Mouse (Mus musculus): Measurements from ENCODE around the gene Cdkal1.

Cdkal1 gene

DNA sequence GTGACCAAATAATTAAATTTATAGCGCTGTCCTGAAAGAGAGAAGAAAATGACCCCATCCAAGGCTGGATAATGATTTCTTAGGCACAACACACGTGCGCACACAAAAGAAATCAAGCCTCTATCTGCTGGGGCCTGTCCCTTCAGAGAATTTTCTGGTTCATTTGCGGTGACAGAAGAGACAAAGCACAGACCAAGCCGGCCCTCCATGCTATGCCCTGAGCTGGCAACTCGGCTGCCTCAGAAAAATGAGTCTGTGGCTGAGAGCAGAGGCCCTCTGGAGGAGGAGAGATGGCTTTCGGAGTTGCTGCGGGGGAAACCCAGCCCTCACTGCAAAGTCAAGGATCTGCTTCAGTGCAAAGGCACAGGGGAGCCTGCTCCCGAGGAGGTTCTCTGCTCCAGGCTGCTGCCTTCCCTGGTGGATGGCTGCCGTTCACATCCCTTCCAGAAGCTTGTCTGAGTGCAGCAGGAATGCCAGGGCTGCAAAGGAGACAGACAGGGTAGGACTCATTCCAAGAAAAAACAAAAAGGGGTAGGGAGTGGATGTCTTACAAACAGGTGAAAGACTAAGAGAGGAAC is 633.1 kb downstream of the Cdkal1 start:
- no peak for DNase-seq

DNA sequence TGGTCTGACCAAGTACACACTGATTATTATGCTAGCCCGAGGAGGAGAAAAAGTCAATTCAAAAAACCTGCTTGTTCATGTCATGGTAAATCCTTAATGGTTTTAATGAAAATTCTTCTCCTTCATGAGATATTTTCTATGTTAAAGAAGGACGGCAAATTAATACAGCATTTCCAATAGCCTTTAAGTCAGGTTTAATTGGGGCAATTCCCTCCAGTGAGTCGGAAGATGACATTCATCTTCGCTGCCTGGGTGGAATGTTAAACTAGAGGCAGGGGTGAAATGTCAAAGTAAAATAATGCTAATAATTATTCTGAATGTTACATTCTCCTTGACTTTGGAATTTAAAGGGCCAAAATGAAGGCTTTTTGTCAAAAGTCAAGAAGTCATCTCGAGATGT is 633.8 kb downstream of the Cdkal1 start:
- no peak for DNase-seq

DNA sequence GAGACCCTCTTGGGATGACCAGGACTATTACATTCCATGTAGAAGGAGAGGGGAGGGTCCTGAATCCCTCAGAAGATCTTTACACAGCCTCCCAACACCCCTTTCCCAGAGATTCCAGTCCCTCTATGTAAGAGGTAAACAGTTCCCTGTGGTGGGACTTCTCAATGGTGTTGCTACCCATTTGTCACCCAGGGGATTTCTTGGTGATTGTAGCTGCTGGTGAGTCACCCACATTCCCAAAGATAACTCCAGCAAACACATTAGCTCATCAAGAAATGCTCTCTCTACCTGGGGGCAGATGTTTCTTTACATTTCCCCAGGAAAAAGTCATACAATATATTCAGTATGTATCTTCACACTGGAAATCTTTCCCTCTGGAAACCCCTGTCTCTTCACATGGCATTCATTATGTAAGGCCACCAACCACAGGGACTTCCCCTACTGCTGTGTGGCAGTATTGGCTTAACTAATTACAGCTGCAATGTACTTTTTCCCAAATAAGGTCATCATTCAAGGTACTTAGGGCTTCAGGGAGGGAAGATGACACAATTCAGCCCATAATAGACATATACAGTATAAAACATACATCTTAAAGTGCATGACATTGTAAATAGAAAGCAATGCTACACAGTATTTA is 636.8 kb downstream of the Cdkal1 start:
- DNase-seq: no peak

DNA sequence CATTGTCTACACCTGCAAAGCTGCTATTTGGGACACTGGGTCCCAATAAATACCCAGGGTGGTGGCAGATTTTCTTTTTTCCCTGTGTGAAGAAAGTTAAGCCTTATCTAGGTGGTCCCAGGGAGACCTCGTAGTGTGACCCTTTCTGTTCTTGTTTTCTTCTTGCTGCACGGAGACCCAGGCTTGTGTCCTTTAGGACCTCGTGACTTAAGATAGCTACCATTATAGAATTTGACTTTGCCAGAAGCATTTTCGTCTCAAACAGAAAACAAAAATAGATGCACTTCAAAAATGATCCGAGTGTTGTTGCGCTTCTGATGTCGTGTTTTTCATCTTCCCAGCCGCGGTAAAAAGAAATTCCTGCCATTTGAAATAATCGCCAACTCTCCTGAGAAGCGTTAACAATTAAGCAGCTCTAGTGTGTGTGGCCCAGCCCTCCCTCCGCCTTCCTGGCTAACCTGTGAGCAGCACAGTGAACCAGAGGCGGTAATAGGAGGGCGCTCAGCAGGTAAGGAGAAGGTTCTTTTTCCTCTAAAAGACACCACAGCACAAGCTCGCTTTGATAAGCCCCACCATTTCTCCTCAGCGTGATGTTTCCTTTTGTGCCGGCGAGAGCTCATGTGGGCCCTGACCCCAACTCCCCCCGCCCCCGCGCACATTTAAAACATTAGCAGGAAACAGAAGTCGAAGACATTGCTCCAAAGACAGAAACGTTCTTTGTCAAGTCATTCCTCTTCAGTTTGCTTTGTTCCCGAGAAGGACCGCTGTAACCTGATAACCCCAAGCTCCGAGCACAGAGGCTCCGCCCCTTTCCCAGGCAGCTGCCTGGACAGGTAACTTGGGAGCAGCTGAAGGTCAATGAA is 645.1 kb downstream of the Cdkal1 start:
- DNase-seq: no peak

DNA sequence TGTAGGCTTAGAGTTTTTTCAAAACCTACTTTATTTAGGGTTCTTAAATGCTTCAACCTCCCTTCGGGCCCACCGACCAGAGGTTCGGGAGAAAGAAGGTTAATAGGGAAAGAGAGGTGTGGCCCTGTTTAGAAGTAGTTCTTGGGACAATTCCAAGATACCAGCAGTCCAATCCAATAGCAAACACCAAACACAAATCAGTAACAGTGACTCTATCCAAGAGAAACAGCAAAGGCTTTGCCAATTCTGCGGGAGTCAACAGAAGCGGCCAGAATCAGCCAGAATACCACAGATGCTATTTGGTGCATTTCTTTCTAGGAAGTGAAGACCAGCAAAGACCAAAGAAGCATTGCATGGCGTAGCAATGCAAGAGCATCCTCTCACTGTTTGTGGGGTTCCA is 646.7 kb downstream of the Cdkal1 start:
- DNase-seq: no peak

DNA sequence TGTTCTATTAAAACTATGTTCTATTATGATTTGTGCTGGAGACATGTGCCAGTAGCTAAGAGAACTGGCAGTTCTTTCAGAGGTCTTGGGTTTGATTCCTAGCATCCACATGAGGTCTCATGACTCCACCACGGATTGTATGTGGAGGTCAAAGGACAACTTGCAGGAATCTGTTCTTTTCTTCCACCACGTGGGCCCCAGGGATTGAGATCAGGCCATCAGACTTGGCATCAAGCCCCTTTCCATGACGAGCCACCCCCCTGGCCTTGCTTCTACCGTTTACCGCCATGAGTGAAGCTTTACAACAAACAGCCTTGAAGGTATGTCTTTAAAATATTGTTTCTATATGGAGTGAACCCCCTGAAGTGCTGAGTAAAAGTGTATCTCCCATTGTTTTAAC is 651.6 kb downstream of the Cdkal1 start:
- DNase-seq: no peak

DNA sequence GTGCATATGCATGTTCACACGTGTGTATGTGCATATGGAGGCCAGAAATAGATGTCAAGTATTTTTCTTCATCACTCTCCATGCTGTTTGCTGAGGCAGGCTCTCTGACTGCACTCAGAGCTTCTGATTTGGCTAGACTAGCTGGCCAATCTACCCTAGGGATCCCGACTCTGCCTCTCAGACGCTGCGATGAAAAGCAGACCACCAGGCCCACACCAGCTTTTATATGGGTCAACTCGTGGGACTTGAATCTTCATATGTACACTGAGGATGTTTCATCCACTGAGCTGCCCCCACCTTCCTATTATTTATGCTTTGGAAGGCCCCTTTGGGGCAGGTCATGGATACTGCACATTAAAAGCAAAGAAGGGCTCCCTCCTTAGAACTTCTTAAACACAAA is 652.0 kb downstream of the Cdkal1 start:
- no peak for DNase-seq

DNA sequence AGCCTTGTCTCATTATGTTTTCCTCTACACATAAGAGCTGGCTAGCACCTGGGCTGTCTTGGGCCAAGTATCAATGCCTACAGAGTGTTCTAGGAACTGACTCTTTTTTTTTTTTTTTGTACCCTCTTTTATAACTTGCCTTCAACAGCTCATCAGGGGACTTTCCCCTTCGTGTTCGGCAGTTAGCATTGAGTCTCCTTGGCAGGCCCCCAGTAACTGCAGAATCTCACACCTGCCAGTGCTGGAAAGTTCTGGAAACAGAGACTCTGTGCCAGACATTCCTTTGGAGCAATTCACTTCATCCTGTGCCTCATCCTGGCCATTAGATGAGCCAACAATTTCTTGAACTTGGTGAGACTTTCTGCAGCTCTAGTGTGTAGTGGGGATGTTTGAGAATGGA is 652.9 kb downstream of the Cdkal1 start:
- no peak for DNase-seq

DNA sequence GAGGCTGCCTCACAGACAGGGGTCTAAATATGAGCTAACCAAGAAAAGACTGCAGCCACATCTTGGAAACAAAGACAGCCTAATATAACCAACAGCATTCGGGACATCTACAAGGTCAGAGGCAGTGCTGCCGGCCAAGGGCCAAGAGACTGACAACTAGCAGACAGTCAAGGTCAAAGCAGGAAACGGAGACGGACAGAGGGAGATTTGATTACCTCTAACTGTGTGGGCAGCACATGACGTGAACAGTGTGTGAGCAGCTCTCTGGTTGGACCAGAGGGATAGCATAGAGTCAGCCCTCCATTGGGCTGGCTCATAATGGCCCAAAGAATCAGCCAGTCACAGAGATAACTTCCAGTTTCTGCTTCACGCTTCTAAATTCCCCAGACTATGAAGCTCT is 655.8 kb downstream of the Cdkal1 start:
- no peak for DNase-seq

DNA sequence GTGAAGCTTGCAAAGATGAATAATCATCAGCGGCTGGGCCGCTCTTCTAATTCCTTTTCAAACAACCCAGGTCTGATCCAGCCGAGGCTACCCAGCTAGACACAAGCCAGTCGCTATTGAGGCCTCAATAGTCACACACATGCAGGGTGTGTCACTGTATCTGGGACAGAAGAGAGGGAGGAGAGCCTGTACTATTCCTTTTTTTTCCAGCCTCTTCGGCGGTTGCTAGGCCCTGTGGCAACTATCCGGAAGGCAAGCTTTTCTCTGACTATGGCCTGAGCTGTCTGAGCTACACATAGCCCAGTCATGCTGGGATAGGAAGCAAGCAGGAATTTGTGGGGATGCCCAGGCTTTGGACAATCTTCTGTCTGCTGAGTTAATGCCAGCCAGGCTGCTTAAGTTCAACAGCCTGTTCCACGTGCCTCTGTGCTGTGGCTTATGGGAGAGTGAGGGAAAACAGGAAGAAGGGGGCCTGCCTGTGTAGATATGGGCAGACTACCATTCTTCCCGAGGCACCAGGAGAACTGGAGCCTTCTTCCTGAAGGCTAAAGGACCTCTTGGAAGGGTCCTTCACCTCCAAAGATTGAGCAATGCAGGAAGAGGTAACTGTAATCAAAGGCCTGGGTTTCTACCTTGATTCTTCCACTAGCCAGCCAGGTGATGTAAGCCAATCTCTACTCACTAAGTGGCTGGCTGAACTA is 658.5 kb downstream of the Cdkal1 start:
- DNase-seq: no peak

DNA sequence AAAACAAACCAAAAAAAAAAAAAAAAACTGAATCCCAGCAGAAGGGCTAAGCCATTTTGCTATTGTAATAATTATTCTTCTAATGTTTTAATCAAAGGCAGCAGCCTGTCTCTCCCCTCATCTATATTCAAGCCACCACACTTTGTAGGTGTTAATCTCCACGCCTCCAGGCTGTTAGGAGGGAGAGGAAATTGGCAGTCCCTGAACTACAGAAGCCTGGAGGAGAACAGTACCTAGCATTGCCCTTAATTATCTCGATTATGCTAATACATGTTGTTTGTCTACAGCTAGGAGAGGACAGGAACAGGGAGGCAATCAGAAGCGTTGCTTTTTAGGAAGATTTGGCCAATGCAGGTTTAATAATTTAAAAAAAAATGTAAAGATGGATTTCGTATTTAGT is 659.8 kb downstream of the Cdkal1 start:
- DNase-seq: no peak

DNA sequence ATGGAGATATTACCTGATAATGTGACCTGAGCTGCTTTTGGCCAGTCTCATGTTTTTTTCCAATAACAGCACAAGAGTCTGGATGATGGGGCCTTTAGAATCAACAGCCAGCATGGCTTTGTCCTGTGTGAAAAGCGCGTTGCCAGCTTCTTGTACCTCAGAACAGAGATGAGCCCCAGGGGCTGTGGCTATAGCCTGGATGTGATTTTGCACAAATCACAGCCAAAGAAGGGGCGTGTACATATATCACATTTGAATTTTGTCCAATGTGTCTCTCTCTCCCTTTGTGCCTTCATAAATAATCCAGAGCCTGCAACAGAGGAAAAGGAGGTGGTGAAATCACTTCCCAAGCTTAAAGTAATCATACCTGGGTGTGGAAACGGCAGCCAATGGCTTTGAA is 660.5 kb downstream of the Cdkal1 start:
- DNase-seq: no peak

DNA sequence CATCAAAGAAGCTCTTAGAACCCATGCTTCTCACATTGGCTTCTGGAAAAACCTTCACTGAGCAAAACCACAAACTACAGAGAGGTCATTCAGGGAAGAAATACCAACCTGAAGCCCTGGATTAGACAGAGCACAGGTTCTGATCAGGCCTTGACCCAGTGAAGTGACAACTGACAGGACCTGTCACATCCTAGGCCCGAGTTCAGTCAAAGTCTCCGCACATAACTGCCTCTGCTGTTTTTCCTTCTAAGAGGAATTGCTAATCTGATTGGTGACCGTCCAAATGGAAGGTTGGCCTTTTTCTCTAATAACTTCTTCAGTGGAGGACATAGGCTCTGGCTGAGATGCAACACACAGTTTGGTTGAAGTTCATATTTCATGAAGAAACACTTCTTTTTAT is 662.8 kb downstream of the Cdkal1 start:
- no peak for DNase-seq

DNA sequence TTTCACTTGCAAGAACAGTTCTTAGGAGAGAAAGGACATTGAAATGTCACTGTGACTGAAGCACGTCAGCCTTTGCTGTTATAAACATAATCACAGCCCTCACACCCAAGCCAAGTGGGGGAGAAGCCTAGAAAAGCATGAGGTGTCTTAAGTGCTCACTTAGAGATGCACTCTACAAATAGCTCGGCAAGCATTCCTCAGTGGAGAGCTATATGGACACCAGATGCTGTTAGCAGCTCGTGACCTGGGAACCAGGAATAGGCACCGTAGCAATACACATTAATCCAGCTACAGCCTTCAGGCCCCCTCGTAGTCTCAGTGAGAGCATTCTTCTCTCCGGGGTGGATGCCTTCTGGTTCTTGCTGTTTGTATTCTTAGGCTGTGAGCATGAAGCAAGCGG is 664.9 kb downstream of the Cdkal1 start:
- no peak for DNase-seq

DNA sequence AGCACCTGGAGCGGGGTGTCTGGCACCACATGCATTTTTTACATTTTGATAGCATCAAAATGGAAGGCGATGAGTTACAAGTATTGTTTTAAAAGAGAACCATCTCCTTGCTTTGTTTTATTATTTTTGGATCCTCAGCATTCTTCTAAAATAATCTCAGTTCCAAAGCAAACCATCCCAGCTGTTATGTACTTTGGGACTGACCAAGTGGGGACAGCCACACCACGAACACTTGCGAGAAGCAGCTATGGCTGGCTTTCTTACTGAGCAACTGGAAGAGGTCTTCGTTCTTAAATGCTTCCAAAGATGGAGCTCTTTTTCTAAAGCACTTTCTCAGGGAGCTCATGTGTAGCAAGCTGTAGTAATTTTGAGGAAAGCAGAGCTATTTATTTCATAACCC is 668.7 kb downstream of the Cdkal1 start:
- no peak for DNase-seq

DNA sequence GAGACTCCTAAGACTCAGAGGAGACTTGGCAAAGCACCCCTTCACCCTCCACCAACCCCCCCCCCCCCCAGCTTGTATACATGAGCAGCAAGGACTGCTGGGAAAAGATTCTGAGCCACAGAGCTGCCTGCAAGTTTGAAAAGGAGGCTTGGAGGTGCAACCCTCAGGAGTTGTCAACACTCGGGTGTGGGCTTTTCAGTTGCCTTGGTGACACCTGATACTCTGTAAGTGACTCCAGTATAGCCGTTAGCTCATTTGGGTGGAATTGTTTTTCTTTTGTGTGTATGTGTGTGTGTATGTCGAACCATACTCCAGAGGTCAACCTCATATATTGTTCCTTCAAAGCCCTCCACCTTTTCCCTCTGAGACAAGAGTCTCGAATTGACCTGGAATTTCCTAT is 669.9 kb downstream of the Cdkal1 start:
- DNase-seq: no peak

DNA sequence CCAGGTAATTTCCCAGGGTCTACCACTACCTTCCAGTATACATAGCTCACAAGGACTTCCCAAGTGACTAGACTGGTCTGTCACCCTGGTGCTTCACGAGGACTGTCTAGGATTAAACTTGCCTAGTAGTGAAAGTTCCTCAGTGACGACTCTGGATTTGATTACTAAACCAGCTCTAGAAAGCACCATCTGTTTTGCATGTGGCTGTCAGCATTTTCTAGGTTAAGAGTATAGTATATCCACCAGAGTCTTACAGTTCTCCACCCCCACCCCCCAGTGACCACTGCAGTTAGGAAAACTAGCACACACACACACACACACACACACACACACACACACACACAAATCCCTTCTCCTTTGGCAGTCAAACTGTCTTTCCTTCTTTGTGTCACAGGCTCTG is 670.9 kb downstream of the Cdkal1 start:
- DNase-seq: no peak

DNA sequence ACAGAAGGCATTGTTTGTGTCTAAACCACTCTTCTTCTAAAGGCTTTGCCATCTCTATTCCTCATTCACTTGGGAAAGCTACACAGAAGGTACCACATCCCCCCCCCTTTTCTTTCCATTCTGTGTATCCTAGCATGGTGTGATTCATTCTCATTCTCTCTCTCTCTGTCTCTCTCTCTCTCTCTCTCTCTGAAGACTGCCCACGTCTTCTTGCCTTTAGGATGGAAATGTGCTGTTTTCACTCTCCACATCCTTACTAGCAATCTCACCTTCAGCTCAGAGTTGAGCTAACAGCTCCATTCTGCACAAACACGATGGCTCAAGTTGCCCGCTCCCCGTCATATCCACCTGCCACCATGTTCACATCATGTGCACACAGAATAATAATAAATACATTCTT is 675.6 kb downstream of the Cdkal1 start:
- no peak for DNase-seq

DNA sequence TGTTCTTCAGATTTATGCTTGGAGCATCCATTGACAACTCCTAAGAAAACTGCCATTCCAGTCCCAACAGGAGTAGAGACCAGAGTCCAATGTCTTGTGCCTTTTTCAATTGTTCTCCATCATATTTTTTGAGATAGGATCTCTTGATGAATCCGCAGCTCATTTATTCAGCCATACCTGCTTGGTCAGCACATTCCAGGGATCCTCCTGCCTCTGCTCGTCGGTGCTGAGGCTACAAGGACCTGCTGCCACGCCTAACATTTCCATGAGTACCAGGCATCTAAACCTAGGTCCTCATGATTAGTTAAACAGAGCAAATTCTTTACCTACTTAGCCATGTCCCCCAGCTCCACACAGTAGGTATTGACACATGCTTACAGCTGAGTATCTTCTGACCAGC is 676.2 kb downstream of the Cdkal1 start:
- no peak for DNase-seq

DNA sequence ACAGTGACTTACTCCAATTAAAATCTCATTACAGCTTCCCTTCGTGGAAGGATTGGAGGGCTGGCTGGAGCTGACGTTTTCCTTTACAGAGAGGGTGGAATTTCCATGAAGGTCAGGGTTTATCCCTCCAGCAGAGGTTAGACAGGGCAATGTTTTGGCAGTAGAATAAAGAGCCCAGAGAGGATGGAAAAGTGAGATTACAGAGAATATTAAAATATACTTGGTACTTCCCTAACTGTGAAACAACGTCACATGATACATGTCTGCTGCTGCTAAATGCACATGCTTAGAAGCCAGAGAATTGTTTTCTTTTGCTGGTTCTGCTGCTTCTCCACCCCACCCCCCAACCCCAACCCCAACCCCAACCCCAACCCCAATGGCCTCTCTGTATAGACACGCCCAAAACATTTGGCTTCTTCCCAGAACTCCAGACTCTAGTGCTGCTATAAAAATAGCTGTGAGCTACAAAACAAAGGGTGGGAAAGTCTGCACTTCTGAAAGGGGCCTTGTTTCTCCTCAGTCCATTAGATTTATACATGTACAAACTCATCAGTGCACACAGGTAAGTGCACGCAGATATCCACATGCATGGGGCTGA is 677.5 kb downstream of the Cdkal1 start:
- no peak for DNase-seq

DNA sequence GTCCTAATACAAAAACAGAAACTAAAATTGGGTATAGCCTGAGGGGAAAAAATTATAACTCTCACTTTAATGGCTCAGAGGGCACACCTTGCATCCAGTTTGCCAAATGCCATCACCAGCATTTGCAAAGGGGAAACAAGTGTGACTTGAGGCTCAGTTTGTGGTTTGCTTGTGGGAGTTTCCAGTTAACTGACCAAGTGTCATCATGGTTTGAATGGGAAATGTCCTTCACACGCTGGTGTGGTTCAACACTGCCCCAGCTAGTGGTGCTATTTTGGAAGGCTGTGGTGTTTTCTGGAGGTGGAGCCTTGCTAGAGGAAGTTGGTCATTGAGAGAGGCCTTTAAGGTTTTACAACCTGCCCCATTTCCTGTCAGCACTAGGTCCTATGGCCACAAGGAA is 686.1 kb downstream of the Cdkal1 start:
- no peak for DNase-seq

DNA sequence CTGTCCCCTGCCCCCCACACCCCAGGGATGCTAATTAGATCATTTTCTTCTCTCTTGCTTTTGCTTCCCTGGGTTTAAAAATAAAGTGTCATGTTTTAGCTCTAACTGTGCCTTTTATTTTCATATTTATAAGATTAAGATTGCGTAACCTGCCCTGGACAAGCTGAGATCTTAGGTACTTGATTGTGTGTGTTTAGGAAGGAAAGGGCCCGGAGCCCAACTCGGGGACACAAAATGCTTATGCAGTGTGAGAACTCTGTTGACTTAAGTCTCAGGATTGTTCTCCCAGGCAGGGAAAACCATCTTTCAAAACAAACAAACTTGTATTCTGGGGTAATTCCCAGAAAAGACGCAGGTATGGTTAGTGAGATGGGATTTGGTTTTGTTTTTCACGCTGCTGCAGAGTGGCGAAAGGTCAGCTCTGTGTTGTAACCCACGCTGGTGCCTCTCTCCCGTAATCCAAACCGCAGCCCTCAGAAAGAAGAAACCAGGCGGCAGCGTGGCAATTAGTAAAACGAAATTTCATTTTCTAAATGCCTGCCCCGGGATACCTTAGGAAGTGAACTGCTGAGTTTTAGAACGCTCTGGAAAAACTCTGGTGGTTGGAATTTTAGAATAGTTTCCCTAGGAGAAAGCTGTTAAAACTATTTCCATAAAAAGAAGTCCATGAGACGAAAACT is 690.5 kb downstream of the Cdkal1 start:
- DNase-seq: no peak
